Mouse (Mus musculus): Measurements from ENCODE around the gene Crybb3. TPM values are rescaled to one million over a fixed set of nuclear protein-coding genes. Genes with fewer than 3 reads are reported as not detected.
A peak's percentile ranks its signal among the peaks of the same experiment; 100 is the strongest.

Crybb3 gene
- total RNA-seq, 2 experiments from 2014 or later, result not detected

- ATAC-seq (replicated peaks; ENCODE audit: poor library complexity, severe bottlenecking), result peak; percentile 94
Measured at GRCm38 (mm10) chr5:113054308-113054707, 27.1 kb downstream of the Crybb3 start.

- no peak for ATAC-seq (replicated peaks; ENCODE audit: poor library complexity, severe bottlenecking)
Measured at GRCm38 (mm10) chr5:113050581-113051185, 30.7 kb downstream of the Crybb3 start.

- no peak for ATAC-seq (replicated peaks; ENCODE audit: poor library complexity, severe bottlenecking)
Measured at GRCm38 (mm10) chr5:113049876-113050275, 31.5 kb downstream of the Crybb3 start.

- no peak for ATAC-seq (replicated peaks; ENCODE audit: poor library complexity, severe bottlenecking)
Measured at GRCm38 (mm10) chr5:113045511-113046273, 35.7 kb downstream of the Crybb3 start.

GRCm38 (mm10) chr5:113043531-113043930, 37.9 kb downstream of the Crybb3 start:
- ATAC-seq (replicated peaks; ENCODE audit: poor library complexity, severe bottlenecking), result no peak

- ATAC-seq (replicated peaks; ENCODE audit: poor library complexity, severe bottlenecking), result no peak
Measured at GRCm38 (mm10) chr5:113041567-113042071, 39.8 kb downstream of the Crybb3 start.

- ATAC-seq (replicated peaks; ENCODE audit: poor library complexity, severe bottlenecking), result no peak
Measured at GRCm38 (mm10) chr5:113040776-113041175, 40.6 kb downstream of the Crybb3 start.

GRCm38 (mm10) chr5:113038601-113039000, 42.8 kb downstream of the Crybb3 start:
- no peak for ATAC-seq (replicated peaks; ENCODE audit: poor library complexity, severe bottlenecking)

GRCm38 (mm10) chr5:113035094-113036047, 46.0 kb downstream of the Crybb3 start:
- peak; percentile 30; the same call in 1 of the 2 replicates for ATAC-seq (replicated peaks; ENCODE audit: poor library complexity, severe bottlenecking)

- ATAC-seq (replicated peaks; ENCODE audit: poor library complexity, severe bottlenecking), result no peak
Measured at GRCm38 (mm10) chr5:113031201-113031754, 50.1 kb downstream of the Crybb3 start.

- ATAC-seq (replicated peaks; ENCODE audit: poor library complexity, severe bottlenecking), result no peak
Measured at GRCm38 (mm10) chr5:113030082-113030481, 51.3 kb downstream of the Crybb3 start.

- ATAC-seq (replicated peaks; ENCODE audit: poor library complexity, severe bottlenecking), result no peak
Measured at GRCm38 (mm10) chr5:113026706-113027105, 54.7 kb downstream of the Crybb3 start.

Other genes with a start within 250 kb of the Crybb3 start
- gene Myo18b, start 185.2 kb downstream of the Crybb3 start, total RNA-seq (2014; fragmentation: Nextera tagmentation), result 0.06 and 0.92 TPM in 2 replicates
- 1.2 and 1.9 TPM in 2 replicates for gene Myo18b, start 185.2 kb downstream of the Crybb3 start, total RNA-seq (2017)
- gene Grk3, start 65.8 kb downstream of the Crybb3 start, total RNA-seq (2014; fragmentation: Nextera tagmentation), result 30.8 and 39.1 TPM in 2 replicates
- gene Grk3, start 65.8 kb downstream of the Crybb3 start, total RNA-seq (2017), result 21.3 and 22.5 TPM in 2 replicates
- not detected in 2 replicates for gene Crybb2, start 11.5 kb downstream of the Crybb3 start, total RNA-seq (2014; fragmentation: Nextera tagmentation)
- gene Crybb2, start 11.5 kb downstream of the Crybb3 start, total RNA-seq (2017), result not detected in 2 replicates
- 3.0 and 4.1 TPM in 2 replicates for gene 2900026A02Rik, start 139.7 kb upstream of the Crybb3 start, total RNA-seq (2014; fragmentation: Nextera tagmentation)
- 0.47 and 0.88 TPM in 2 replicates for gene 2900026A02Rik, start 139.7 kb upstream of the Crybb3 start, total RNA-seq (2017)
- not detected in 2 replicates for gene Tmem211, start 145.3 kb upstream of the Crybb3 start, total RNA-seq (2014; fragmentation: Nextera tagmentation)
- gene Tmem211, start 145.3 kb upstream of the Crybb3 start, total RNA-seq (2017), result not detected in 2 replicates
- gene Sgsm1, start 229.2 kb upstream of the Crybb3 start, total RNA-seq (2014; fragmentation: Nextera tagmentation), result not detected in 2 replicates
- 0.22 TPM in 1 of 2 replicates, not detected in the other for gene Sgsm1, start 229.2 kb upstream of the Crybb3 start, total RNA-seq (2017)

Data from granulocyte monocyte progenitor cell, adult 5-6 weeks (primary cell).